Mouse (Mus musculus) G1E (cell line): ENCODE data around the gene Kmo.

Source experiments
- CTCF ChIP-seq: IDR thresholded peaks from 2 replicates; pipeline ENCODE4 v1.5.1; 2012; ENCODE audit warnings: low read depth, low read length, inconsistent platforms, mixed read lengths
- GATA1 ChIP-seq: IDR thresholded peaks from 2 replicates; pipeline ENCODE4 v1.6.1; 2012; ENCODE audit warnings: borderline replicate concordance, low read length, inconsistent platforms, mixed read lengths
- TAL1 ChIP-seq: conservative IDR thresholded peaks from 2 replicates; pipeline ENCODE4 v1.6.1; 2012; ENCODE audit warnings: low read depth, low read length, inconsistent platforms, mixed read lengths

- TF ChIP-seq CTCF (no peak), GATA1 (no peak), TAL1 (no peak)
Observed at GRCm38 (mm10) chr1:175691686-175692245, 71.6 kb downstream of the Kmo start.
